Mouse (Mus musculus) cerebellum, postnatal 25 days (tissue): ENCODE results near the gene Mrpl20.

Source experiments
- DNase-seq, 2 experiments: peaks; one replicate each; pipeline ENCODE4 v3.0.0; 2021; ENCODE audit warnings: mixed read lengths in 2 of 2

Mrpl20 gene

GRCm38 (mm10) chr4:155833234-155833633 lies 30.6 kb downstream of the Mrpl20 start:
- DNase-seq, result no peak

DNA sequence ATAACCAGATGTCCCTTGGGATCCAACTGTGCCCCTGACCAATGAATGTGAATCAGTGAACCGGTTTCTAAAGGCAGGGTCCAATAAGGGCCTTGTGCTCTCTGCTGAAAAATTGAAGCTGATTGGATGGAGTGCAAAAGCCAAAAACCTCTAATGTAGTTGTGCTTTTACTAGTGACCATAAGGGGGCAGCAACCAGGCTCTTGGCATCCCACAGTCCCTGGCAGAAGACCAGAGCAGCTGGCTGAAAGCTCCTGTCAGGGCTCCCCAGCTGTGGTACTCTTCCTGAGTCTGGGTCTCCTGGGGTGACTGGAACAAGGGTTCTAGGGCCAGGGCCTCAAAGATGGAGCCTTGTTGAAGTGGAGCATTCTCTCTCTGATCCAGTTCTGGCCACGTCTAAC lies 31.2 kb downstream of the Mrpl20 start:
- DNase-seq, result peak; percentile 66 to 78

DNA sequence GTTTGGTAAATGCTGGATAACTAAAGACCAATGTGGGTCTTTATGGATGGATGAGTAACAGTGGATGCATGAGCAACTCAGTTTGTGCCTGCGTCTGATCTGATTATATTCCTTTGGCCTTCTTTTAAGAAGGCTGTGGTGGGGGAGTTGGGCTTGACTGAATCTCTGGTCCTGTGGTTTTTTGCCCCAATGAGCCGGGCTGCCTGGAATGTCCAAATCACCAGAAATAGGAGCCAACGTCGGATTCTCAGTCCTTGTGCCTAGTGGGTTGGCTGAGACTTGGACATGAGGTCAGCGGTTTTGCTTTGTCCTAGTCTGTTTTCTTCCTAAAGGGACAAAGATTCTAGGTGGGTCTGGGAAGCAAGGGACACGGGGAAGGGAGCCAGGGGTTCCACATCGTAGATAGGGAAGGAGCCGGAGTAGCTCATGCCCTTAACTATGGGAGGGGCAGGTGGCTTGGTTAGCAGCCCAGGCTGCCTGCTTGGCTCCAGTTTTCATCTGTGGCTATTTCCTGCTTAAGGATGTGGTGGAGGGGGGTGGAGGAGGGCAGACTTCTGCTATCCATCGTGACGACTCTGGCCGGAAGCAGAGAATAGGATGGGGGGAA lies 34.8 kb downstream of the Mrpl20 start:
- DNase-seq, result no peak

- DNase-seq, result no peak
Observed at GRCm38 (mm10) chr4:155838187-155839153, 35.8 kb downstream of the Mrpl20 start.

GRCm38 (mm10) chr4:155839483-155839910 lies 36.8 kb downstream of the Mrpl20 start, which contains the start of gene Mxra8:
TSS of gene Mxra8 (plus strand) at chr4:155839680.
- peak in 1 of 2 experiments; percentile 44 for DNase-seq

GRCm38 (mm10) chr4:155840076-155841002 lies 37.7 kb downstream of the Mrpl20 start:
- no peak for DNase-seq

DNA sequence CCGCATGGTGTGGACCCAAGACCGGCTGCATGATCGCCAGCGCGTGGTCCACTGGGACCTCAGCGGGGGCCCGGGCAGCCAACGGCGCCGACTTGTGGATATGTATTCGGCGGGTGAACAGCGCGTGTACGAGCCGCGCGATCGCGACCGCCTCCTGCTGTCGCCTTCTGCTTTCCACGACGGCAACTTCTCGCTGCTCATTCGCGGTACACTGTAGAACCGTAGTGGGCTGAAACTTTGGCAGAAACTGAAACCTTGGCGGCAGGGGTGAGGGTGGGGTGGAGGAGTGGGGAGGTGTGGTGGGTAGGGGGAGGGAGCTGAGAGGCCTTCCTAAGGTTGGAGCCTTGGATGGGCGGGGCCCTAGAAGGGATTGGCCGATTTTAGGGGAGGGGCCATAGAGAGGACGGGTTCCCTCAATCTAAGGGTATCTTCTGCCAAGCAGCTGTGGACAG lies 38.4 kb downstream of the Mrpl20 start:
- peak in 1 of 2 experiments; percentile 52 for DNase-seq

DNA sequence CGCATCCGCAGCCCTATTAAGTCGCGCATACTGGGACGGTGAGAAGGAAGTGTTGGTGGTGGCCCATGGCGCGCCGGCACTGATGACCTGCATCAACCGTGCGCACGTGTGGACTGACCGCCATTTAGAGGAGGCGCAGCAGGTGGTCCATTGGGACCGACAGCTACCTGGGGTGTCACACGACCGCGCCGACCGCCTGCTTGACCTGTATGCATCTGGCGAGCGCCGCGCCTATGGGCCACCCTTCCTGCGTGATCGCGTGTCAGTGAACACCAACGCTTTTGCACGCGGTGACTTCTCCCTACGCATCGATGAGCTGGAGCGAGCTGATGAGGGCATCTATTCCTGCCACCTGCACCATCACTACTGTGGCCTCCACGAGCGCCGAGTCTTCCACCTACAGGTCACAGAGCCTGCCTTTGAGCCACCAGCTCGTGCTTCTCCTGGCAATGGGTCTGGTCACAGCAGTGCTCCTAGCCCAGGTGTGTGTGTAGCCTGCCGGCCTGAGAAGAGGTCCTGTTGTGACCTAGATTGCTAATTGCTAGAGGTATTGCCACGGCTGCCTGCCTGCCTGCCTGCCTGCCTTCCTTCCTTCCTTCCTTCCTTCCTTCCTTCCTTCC lies 39.1 kb downstream of the Mrpl20 start:
- peak in 1 of 2 experiments; percentile 58 for DNase-seq

GRCm38 (mm10) chr4:155843231-155843630 lies 40.6 kb downstream of the Mrpl20 start:
- peak in 1 of 2 experiments; percentile 3 for DNase-seq

DNA sequence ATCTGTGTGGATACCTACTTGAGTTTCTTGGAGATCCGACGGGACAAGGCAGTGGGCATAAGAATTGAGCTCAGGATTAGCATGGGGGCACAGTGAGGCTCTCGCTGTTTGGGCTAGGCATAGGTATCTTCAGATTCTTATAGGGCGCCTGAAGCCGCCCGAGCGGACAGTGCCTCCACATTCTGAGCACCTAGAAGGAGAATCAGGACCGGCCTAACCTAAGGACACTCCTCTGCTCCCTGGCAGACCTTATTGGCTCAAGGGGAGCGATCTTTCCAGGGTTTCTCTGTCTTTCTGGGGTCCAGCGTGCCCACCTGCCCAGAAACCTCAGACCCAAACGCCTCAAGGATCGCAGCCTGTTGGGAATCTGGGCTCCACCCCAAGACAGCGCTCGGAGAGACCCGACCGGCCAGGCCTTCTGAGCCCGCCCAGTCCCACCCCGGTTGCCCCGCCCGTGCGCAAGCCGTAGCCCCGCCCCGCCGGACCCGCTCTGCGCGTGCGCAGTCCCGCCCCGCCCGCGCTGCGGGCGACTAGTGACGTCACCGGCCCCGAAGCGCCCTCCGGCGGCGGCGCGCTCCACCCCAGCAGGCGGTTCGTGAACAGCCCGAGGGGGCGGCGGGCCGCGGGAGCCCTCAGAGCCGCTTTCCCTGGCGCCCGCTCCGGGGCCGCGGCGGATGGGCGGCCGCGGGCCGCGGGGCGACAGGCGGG lies 44.3 kb downstream of the Mrpl20 start, which contains the start of gene Dvl1:
Dvl1 (plus strand) TSS at position 532 of the 708 bp plus-strand sequence.
- peak; percentile 98 to 99 for DNase-seq

- DNase-seq, result peak; percentile 49 to 70
Observed at GRCm38 (mm10) chr4:155847591-155848352, 45.1 kb downstream of the Mrpl20 start.

GRCm38 (mm10) chr4:155848434-155849095 lies 45.9 kb downstream of the Mrpl20 start:
- peak in 1 of 2 experiments; percentile 22 for DNase-seq

DNA sequence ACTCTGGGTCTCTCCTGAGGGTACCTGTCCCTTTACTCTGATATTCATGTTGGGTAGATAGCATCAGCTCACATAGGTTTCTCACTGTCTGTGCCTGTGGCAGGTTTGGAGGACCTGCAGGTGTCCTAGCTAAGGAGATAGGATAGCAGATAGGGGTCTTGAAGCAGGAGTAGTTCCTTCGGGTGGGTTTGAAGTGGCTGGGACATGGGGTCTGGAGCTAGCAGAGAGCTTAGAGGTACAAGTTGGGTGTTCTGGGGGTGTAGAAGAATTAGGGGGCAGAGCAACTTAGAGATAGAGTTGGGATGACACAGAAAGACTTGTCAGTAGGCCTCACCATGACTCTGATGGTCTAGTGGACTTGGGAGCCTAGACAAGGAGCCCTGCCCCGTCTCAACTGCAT lies 46.7 kb downstream of the Mrpl20 start:
- peak in 1 of 2 experiments; percentile 9 for DNase-seq

DNA sequence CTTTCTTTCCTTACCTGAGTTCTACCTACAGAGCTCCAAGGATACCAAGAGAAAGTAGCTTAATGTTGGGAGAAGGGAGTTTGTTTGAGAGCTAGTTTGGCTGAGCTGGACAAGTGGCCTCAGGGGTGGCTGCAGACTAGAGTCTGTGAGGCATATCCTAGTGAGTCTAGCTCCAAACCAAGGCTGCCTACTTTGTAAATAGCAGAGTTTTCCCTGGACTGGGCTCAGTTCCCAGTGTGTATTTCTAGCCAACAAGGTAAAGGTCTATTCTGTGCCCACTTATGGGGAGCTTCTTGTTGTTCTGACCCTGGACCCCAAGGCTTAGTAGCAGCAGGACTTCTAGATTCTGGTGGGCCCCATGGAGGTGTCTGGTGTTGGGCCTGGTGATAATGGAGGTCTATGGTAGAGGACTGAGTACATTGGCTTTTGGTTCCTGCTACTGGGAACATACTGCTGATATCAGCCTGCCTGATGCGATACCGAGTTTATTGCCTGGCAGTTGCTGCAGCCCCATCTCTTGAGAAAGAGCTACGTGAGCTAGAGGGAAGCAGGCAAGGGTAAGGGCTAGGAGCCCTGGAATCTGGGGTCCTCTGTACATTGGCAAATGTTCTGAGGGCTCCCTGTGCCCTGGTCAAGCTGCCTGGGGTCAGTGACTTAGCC lies 47.2 kb downstream of the Mrpl20 start:
- peak in 1 of 2 experiments; percentile 10 for DNase-seq

DNA sequence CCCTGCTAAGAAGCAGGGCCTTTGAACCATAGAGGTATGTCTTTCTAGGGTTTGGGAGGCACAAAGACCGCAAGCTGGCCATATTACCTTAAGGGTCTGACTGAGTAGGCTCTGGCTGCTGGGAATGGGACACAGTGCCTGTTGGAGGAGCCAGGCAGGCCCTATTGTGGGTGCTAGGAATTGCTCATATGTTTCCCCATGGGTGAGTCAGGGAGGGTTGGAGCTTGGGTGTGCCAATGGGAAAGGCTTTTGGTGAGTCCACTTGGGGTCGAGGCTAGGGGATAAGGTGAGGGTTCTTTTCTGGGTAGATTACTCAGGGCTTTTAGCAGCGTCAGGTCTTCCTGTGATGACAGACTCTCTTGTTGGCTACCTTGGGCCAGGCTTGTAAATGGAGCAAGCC lies 48.7 kb downstream of the Mrpl20 start:
- peak in 1 of 2 experiments; percentile 16 for DNase-seq

DNA sequence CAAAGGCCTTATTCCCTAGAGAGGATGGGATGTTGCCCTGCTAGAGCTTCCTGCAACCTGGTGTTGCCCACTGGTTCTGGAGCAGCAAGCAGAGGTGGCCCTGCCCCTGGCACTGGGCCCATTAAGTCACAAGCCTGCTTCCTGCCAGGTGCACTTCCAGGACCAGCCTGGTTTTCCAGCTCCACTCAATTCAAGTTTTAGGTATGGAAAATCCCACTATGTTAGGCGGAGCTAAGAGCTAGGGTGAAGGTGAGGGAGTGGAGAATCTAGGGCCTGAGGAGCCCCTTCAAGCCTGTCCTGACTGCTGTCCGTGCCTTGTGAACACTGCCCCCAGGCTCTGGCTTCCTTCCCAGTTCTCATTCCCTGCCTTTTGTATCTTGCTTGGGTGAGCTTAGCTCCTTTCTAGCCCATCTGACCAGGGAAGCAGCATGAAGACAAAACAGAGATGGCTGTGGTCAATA lies 49.3 kb downstream of the Mrpl20 start:
- peak; percentile 64 to 73 for DNase-seq

- peak in 1 of 2 experiments; percentile 12 for DNase-seq
Observed at GRCm38 (mm10) chr4:155853421-155853820, 50.7 kb downstream of the Mrpl20 start.

GRCm38 (mm10) chr4:155854991-155855390 lies 52.3 kb downstream of the Mrpl20 start:
- DNase-seq, result peak; percentile 8 to 20

GRCm38 (mm10) chr4:155856071-155856470 lies 53.4 kb downstream of the Mrpl20 start:
- peak; percentile 44 to 61 for DNase-seq
